Mouse (Mus musculus) embryonic facial prominence, embryonic 11.5 days (tissue): ENCODE measurements around the gene Tanc2. TPM values are rescaled to one million over a fixed set of nuclear protein-coding genes. Genes with fewer than 3 reads are reported as not detected.
A peak's percentile ranks its signal among the peaks of the same experiment; 100 is the strongest.

Source experiments
- ATAC-seq: fragments of 200-750 bp; cut with Nextera tagmentation; replicated peaks from 2 replicates; pipeline ENCODE4 v1.8.0; 2017; ENCODE audit warnings: low read depth; ENCODE audit not compliant: insufficient number of reproducible peaks, low FRiP score, low TSS enrichment
- DNase-seq: peaks from one replicate; pipeline ENCODE4 v3.0.0-alpha.2; 2015; ENCODE audit warnings: low spot score
- H3K27ac ChIP-seq: fragments of 300-500 bp; sonication (generic); replicated peaks from 2 replicates; pipeline ENCODE4 v1.5.1; 2014; ENCODE audit warnings: mild to moderate bottlenecking, low read depth, low read length, control low read depth
- H3K27me3 ChIP-seq: fragments of 300-500 bp; sonication (generic); 2 replicates; pipeline ENCODE4 v1.6.1; 2014; ENCODE audit warnings: mild to moderate bottlenecking, low read length, moderate library complexity, mixed read lengths; ENCODE audit not compliant: control insufficient read depth, insufficient read depth
- H3K36me3 ChIP-seq: fragments of 300-500 bp; sonication (generic); replicated peaks from 2 replicates; pipeline ENCODE4 v1.6.1; 2014; ENCODE audit warnings: low read depth, mild to moderate bottlenecking, low read length, moderate library complexity, mixed read lengths; ENCODE audit not compliant: control insufficient read depth, insufficient read depth
- H3K4me1 ChIP-seq: fragments of 300-500 bp; sonication (generic); 2 replicates; pipeline ENCODE4 v1.6.1; 2014; ENCODE audit warnings: low read length, mixed read lengths; ENCODE audit not compliant: control insufficient read depth, insufficient read depth
- H3K4me2 ChIP-seq: fragments of 300-500 bp; sonication (generic); 2 replicates; pipeline ENCODE4 v1.6.1; 2014; ENCODE audit warnings: low read depth, mild to moderate bottlenecking, control low read depth, low read length, moderate library complexity
- H3K4me3 ChIP-seq: fragments of 300-500 bp; sonication (generic); 2 replicates; pipeline ENCODE4 v1.5.1; 2014; ENCODE audit warnings: low read depth, low read length, control low read depth
- H3K9ac ChIP-seq: fragments of 300-500 bp; sonication (generic); replicated peaks from 2 replicates; pipeline ENCODE4 v1.6.1; 2014; ENCODE audit warnings: mild to moderate bottlenecking, control low read depth, low read length
- H3K9me3 ChIP-seq: fragments of 300-500 bp; sonication (generic); replicated peaks from 2 replicates; pipeline ENCODE4 v1.6.1; 2016; ENCODE audit warnings: mild to moderate bottlenecking, low read length, inconsistent platforms, mixed read lengths; ENCODE audit not compliant: control insufficient read depth
- WGBS: fragments of 180-500 bp; shearing (Covaris S2); extraction: QIAGEN DNeasy Blood & Tissue Kit; methylation state at CpG from one replicate; pipeline ENCODE4 v1.1.7; 2014; 5-methylcytosine and 5-hydroxymethylcytosine counted together
- polyA plus RNA-seq: library from polyadenylated mRNA; unstranded; fragments of >200 nt; fragmentation: Nextera tagmentation; extraction: Ambion mirVana; gene quantifications from 2 replicates; pipeline ENCODE4 v1.2.1, GENCODE M21; 2014

Tanc2 gene
- polyA plus RNA-seq, 1 experiment from 2014 or later, result 12.1 TPM

- whole genome bisulfite sequencing, result 41% methylated on average over 10 of the region's 10 CpGs
Measured at GRCm38 (mm10) chr11:105968948-105969347, 379.2 kb downstream of the Tanc2 start.

GRCm38 (mm10) chr11:105969516-105969915 is 379.7 kb downstream of the Tanc2 start:
- peaks cover 25% of the 10 kb centered on the region for H3K27me3 ChIP-seq
- 70% methylated on average over 1 of the region's 1 CpGs for whole genome bisulfite sequencing
- no peak for ATAC-seq

More at GRCm38 (mm10) chr11:105968948-105969347, 379.2 kb downstream of the Tanc2 start:
- Histone ChIP-seq H3K4me3 (no peak overlapping the region), H3K9me3 (no peaks in the 10 kb centered on the region), H3K9ac (no peak overlapping the region), H3K27ac (no peak overlapping the region), H3K27me3 (peaks cover 25% of the 10 kb centered on the region), H3K4me1 (peaks cover 4% of the 10 kb centered on the region; the same call in 1 of the 2 replicates), H3K36me3 (no peaks in the 10 kb centered on the region), H3K4me2 (no peak overlapping the region)
- DNase-seq (no peak), ATAC-seq (no peak)

GRCm38 (mm10) chr11:105974593-105974992 is 384.8 kb downstream of the Tanc2 start:
- ATAC-seq, result no peak

More at GRCm38 (mm10) chr11:105969516-105969915, 379.7 kb downstream of the Tanc2 start:
- Histone ChIP-seq H3K4me1 (peaks cover 4% of the 10 kb centered on the region; the same call in 1 of the 2 replicates), H3K27ac (no peak overlapping the region), H3K36me3 (no peaks in the 10 kb centered on the region), H3K4me3 (no peak overlapping the region), H3K9me3 (no peaks in the 10 kb centered on the region), H3K9ac (no peak overlapping the region), H3K4me2 (no peak overlapping the region)
- peak; percentile 10 for DNase-seq

DNA sequence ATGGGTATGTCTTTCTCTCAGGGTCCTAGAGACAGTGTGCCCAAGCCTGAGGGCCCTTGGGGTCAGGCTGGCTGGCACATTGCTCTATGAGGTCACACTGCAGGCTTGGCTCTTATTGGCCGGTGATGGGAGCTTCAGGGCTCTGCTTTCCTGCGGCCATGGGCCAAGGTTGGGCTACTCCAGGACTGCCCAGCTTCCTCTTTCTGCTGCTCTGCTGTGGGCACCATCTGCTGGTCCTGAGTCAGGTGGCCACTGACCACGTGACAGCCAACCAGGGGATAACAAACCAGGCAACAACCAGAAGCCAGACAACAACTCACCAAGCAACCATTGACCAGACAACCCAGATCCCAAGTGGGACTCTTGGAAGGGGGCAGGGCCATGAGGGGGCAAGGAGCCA is 385.3 kb downstream of the Tanc2 start:
- WGBS, result 76% methylated on average over 3 of the region's 3 CpGs
- no peaks in the 10 kb centered on the region for H3K36me3 ChIP-seq
- no peak for DNase-seq
- H3K4me1 ChIP-seq, result no peaks in the 10 kb centered on the region
- ATAC-seq, result no peak
- H3K27me3 ChIP-seq, result no peaks in the 10 kb centered on the region
- no peak overlapping the region for H3K9ac ChIP-seq
- no peak overlapping the region for H3K27ac ChIP-seq
- H3K4me2 ChIP-seq, result no peak overlapping the region
- H3K4me3 ChIP-seq, result no peak overlapping the region
- H3K9me3 ChIP-seq, result no peaks in the 10 kb centered on the region

More at GRCm38 (mm10) chr11:105974593-105974992, 384.8 kb downstream of the Tanc2 start:
- Histone ChIP-seq H3K27ac (no peak overlapping the region), H3K9me3 (no peaks in the 10 kb centered on the region), H3K4me2 (no peak overlapping the region), H3K27me3 (no peaks in the 10 kb centered on the region), H3K4me1 (no peaks in the 10 kb centered on the region), H3K36me3 (no peaks in the 10 kb centered on the region), H3K9ac (no peak overlapping the region), H3K4me3 (no peak overlapping the region)
- no peak for DNase-seq
- WGBS, result 93% methylated on average over 6 of the region's 6 CpGs

GRCm38 (mm10) chr11:105975636-105976035 is 385.9 kb downstream of the Tanc2 start:
- Histone ChIP-seq H3K4me1 (no peaks in the 10 kb centered on the region), H3K27me3 (no peaks in the 10 kb centered on the region), H3K4me2 (no peak overlapping the region), H3K9ac (no peak overlapping the region), H3K36me3 (no peaks in the 10 kb centered on the region), H3K27ac (no peak overlapping the region), H3K4me3 (no peak overlapping the region), H3K9me3 (no peaks in the 10 kb centered on the region)
- ATAC-seq (no peak), DNase-seq (no peak)
- 89% methylated on average over 5 of the region's 5 CpGs for WGBS

DNA sequence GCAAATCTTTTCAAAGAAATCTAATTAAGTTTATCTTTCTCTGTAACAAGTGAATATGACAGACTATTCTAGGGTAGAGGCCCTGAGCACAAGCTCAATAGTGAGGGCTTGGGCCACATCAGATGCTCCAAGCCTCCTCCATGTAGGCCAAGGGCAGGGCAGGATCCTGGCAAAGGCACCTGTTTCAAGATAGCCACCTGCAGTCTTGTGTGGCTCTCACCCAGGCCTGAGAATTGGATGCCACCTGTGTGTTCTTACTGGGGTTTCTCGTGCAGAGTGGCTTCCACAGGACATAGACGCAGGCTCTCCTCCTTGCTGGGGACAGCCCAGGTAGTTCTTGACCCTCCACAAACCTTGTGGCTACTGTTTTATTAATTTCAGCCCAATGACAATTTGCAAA is 388.4 kb downstream of the Tanc2 start:
- ATAC-seq, result no peak
- no peaks in the 10 kb centered on the region for H3K27me3 ChIP-seq
- no peaks in the 10 kb centered on the region for H3K36me3 ChIP-seq
- no peak overlapping the region for H3K27ac ChIP-seq
- 81% methylated on average over 2 of the region's 2 CpGs for WGBS
- no peak for DNase-seq
- no peak overlapping the region for H3K4me3 ChIP-seq
- H3K4me2 ChIP-seq, result no peak overlapping the region
- no peak overlapping the region for H3K9ac ChIP-seq
- no peaks in the 10 kb centered on the region for H3K9me3 ChIP-seq
- no peaks in the 10 kb centered on the region for H3K4me1 ChIP-seq

GRCm38 (mm10) chr11:105978634-105979033 is 388.8 kb downstream of the Tanc2 start:
- Histone ChIP-seq H3K4me3 (no peak overlapping the region), H3K4me2 (no peak overlapping the region), H3K36me3 (no peaks in the 10 kb centered on the region), H3K27ac (no peak overlapping the region), H3K9ac (no peak overlapping the region), H3K4me1 (no peaks in the 10 kb centered on the region), H3K27me3 (no peaks in the 10 kb centered on the region), H3K9me3 (no peaks in the 10 kb centered on the region)
- 82% methylated on average over 5 of the region's 5 CpGs for WGBS
- ATAC-seq (no peak), DNase-seq (no peak)
